Mouse (Mus musculus): Measurements from ENCODE around the gene Hoxc10. TPM values are rescaled to one million over a fixed set of nuclear protein-coding genes. Genes with fewer than 3 reads are reported as not detected.

Gene Hoxc10
- total RNA-seq, 2 experiments from 2014 or later, result not detected

DNA sequence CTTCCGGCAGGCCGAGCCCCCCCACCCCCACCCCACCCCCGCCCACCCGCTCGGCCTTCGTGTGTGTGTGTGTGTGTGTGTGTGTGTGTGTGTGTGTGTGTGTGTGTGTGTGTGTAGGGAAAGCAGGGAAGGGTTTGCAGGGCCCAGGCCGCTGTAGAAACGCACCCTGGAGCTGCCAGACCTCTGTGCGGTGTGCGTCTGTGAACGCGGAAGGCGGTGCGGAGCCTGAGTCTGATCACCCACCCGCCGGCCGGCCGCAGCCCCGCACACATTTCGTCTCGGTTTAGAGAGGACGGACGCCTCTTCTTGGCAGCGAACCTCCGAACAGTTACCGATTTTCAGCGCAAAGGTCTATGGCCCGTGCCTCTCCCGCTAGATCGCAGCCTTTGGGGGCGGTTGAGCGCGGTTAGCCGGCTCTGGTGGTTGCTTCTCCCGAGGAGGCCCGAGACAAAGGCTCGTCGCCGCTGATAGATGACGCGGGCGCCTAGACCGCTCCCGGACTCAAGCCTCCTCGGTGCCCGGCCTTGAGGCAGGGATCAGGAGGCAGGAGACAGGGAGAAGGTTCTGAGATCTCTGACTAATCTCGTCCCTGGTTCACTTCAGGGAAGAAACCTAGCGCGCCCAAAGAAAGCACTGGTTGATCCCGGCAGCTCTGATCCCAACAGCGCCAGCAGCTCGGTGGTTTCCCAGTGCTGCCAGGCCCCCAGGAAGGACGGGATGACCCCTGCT lies 23.7 kb upstream of the Hoxc10 start:
- no peak for DNase-seq (ENCODE audit: low spot score in 2 of 2)
- intact Hi-C loops (cut with DNase I), result no loop called here

DNA sequence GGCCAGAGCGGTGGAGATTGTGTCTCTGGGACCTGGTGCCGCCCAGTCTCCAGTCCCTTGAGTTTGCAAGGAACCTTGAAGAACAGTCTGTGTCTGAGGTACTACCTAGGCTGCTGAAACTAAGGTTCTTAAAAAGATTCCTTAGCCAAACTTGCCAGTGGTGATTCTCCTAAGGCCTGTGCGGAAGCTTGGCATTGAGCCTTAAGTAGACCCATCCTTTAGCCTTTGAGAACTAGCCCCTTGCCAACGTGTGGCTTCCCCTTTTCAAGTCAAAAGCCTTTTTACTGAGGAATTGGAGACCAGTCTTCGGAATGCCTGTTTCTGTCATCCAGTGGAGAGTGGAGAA lies 23.2 kb upstream of the Hoxc10 start:
- DNase-seq (ENCODE audit: low spot score in 2 of 2), result no peak
- intact Hi-C loops (cut with DNase I), result no loop called here

DNA sequence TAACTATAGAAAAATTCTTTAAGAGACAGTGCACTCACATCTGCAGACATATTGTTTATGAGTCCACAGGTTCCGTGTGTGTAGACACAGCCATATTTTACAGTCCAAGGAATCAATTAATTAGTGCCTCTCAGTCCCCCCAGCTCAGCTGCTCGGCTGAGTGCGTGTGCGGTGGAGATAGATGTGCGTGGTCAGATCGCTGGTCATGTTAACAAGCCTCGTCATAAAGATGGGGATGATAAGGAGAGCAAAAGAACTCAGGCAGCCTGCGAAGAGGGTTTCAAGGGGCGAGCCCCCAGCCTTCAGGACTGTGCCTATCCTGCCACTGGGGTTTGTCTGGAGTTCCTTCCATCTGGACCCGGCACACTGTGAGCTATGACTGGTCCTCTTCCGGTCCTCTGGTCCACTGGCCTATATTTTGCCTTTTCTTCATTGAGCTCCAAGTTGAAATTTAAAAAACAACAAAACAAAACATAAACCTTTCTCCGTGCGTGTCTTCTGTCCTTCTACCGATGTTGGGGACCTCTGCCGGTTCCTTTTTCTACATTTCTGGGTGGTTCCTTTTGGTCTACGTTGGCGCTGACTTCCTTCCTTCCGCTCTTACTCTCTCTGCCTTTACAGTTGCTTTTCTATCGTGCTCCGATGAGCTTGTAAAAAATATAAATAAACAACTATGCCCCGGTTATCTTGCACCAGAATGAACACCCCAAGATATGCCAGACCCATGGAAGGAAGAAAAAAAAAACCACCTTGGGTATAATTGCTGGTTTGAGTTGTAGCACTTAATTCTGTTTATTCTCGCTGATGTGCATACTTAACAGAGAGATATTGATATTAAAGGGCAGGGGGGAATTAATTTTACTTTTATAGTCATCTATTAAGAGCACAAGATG lies 21.2 kb upstream of the Hoxc10 start:
- intact Hi-C loops (cut with DNase I), result no loop called here
- no peak for DNase-seq (ENCODE audit: low spot score in 2 of 2)

DNA sequence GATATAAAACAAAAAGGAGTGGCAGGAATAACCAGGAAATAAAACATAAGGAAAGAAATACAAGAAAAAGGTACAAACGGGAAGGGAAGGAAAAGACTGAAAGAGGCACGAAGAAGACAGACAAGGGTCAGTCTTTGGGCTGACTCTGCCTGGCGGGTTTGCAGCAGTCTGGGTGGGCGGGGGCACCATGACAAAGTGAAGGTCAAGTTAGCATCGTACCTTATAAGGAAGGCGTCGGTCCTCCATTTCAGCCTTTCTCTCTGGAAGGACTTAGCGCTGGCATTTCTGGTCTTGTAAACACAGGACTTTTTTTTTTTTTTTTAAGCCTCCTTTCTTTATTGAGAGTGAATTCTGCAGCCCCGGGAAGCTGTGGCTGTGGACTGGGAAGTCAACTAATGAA lies 19.3 kb upstream of the Hoxc10 start:
- intact Hi-C loops (cut with DNase I), result no loop called here

DNA sequence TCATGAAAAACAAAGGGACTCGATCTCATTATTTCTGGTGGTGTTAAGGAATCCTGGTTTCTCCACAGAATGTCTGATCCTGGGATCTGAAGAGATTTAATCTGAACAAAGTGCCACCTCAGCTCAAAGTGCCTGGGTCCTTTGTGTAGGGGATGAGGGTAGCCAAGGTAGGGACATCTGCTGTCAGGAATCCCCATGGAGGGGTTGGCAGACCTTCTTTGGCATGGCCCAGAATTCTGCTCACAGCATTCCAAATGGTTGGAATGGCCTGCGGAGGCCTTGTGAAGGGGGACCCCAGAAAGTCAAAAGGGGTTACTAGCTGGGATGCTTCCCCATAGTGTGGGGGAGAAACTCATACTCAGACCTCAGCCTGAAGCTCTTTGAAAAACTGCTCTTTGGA lies 17.8 kb upstream of the Hoxc10 start:
- intact Hi-C loops (cut with DNase I), result no loop called here

More for the DNA sequence above, 19.3 kb upstream of the Hoxc10 start:
- no peak for DNase-seq (ENCODE audit: low spot score in 2 of 2)

DNA sequence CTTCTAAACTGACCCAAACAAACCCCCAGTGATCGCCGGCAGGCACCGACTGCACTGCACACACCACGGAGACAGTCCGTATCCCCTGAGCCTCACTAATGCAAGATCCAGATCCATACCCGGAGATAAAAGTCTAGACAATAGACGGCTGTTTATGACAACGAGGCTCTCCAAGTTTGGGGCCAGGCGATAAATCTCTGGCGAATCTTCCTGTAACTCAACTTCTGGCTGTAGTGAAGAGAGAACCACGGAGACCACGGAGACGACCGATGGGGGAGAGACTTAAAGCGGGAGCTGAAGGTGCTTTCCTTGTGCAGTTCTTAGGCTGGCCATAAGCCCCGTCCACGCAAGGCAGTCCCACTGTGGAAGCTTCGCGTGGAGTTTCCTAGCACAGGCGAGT lies 16.9 kb upstream of the Hoxc10 start:
- intact Hi-C loops (cut with DNase I), result no loop called here
- DNase-seq (ENCODE audit: low spot score in 2 of 2), result no peak

More for the DNA sequence above, 17.8 kb upstream of the Hoxc10 start:
- no peak for DNase-seq (ENCODE audit: low spot score in 2 of 2)

DNA sequence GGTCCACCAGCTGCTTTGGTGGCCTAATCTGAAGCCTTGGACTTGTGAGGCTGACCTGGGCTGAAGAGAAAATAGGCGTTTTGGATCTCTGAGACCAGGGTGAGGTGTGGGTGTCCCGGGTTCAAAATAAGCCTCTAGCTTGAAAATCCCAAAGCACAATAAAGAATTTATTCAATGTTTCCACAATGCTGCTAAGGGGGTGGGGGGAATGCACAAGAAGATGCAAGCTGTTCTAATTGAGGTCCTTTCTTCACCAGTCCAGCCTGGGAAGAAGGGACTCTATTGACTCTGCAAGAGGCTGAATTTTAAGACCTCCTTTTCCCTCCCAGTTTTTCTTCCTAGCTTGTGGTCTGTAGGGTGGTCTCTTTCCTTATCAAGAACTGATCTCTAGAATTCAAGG lies 15.7 kb upstream of the Hoxc10 start:
- no peak for DNase-seq (ENCODE audit: low spot score in 2 of 2)
- intact Hi-C loops (cut with DNase I), result no loop called here

DNA sequence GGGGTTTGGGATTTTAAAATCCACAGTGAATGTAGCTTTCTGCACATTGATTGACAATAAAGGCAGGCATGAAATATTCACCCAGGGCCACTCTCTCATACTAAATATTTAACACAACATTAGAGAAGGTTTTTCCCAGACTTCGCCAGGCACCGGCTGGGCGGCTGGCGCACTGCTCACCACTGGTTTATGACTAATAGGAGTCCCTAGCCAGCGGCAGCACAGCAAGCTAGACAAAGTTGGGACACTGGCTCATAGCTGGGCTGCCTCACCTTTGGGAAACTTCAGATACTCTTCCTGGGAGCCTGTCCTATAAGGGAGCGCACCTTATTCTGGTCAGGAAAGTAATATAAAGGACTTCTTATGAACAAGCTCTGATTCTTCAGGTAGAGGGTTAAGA lies 13.0 kb upstream of the Hoxc10 start:
- intact Hi-C loops (cut with DNase I), result no loop called here
- DNase-seq (ENCODE audit: low spot score in 2 of 2), result no peak

DNA sequence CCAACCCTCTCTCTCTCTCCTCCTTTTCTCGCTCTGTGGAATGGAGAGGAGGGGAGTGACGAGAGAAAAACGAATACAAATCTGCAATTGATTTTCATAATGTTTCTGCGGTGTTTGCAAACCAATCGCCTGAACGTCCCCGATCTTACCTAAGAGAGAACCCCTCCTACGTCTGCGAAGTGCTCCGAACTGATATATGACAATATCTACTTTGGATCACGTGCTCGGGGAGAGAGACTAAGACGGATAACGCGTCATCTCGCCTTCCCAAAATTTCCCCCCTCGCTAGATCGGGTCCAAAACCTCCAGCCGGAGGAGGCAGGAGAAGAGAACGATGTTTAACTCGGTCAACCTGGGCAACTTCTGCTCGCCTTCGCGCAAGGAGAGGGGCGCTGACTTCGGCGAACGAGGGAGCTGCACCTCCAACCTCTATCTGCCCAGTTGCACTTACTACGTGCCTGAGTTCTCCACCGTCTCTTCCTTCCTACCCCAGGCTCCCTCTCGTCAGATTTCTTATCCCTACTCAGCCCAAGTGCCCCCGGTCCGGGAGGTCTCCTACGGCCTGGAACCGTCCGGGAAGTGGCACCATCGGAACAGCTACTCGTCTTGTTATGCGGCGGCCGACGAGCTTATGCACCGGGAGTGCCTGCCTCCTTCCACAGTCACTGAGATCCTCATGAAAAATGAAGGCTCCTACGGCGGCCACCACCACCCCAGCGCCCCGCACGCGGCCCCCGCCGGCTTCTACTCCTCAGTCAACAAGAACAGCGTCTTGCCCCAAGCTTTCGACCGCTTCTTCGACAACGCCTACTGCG lies 12.2 kb upstream of the Hoxc10 start, which contains the start of gene Hoxc11:
Gene Hoxc11, plus strand, starts transcription at position 236 of the 815 bp plus-strand sequence.
- intact Hi-C loops (cut with DNase I), result no loop called here
- no peak for DNase-seq (ENCODE audit: low spot score in 2 of 2)

DNA sequence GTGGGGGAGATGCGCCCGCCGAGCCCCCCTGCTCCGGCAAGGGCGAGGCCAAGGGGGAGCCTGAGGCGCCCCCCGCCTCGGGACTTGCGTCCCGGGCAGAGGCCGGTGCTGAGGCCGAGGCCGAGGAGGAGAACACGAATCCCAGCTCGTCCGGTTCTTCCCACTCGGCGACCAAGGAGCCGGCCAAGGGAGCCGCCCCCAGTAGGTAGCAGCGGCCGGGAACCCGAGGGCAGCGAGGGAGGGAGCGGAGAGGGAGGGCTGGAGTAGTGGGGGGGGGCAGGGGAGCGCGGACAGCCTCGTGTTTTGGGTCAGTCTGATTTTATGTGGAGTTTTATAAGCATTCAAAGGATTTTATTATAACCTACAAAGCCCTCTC lies 11.6 kb upstream of the Hoxc10 start:
- intact Hi-C loops (cut with DNase I), result no loop called here
- DNase-seq (ENCODE audit: low spot score in 2 of 2), result no peak

DNA sequence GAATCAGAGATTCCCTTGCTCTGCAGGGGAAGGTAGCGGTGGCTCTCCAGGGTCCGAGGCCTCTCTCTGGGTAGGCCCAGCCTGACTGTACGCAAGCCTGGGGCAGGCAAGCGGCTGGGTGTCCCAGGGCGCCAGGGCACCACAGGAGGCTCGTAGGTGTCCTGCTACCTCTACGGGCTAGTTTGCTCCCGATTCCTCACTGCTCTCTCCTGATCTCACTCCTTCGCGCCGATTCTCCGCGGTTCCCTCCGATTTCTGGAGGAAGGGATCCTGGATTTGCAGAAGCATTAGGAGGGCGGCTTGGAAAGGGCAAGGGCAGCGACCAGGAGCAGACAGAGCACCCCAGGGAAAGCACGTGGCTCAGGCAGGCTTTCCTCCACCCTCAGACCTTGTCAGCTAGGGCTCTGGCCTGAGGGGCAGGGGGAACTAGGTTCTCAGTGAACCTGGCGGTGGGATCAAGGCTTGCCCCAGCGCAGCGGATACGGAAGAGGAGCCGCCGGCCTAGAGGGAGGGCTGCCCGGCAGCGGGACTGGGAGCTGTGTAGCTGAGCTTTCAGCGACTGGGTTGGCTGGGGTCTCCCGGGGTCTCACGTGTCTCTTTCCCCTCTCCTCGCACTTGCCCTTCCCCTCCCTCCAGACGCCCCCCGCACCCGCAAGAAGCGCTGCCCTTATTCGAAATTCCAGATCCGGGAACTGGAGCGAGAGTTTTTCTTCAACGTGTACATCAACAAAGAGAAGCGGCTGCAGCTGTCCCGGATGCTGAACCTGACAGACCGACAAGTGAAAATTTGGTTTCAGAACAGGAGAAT lies 10.6 kb upstream of the Hoxc10 start:
- DNase-seq (ENCODE audit: low spot score in 2 of 2), result no peak
- intact Hi-C loops (cut with DNase I), result no loop called here

DNA sequence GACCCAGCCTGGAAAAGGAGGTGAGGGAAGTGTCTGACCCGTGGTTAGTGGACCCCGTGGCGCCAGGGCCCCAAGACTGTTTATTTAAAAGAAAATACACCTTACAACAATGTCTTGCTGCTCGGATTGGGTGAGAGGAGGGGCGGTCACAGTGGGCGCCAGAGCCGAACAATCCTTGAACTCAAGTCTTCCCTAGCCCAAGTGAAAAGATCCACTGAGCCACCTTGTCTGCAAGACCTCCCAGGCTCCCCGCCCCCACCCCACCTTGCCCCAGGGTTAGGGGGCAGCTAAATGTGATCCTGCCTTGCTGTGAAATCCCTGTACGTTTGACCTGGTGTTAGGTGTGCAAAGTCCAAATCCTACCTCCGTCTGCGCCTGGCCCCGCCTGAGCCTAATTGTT lies 9.7 kb upstream of the Hoxc10 start:
- intact Hi-C loops (cut with DNase I), result no loop called here
- DNase-seq (ENCODE audit: low spot score in 2 of 2), result no peak

DNA sequence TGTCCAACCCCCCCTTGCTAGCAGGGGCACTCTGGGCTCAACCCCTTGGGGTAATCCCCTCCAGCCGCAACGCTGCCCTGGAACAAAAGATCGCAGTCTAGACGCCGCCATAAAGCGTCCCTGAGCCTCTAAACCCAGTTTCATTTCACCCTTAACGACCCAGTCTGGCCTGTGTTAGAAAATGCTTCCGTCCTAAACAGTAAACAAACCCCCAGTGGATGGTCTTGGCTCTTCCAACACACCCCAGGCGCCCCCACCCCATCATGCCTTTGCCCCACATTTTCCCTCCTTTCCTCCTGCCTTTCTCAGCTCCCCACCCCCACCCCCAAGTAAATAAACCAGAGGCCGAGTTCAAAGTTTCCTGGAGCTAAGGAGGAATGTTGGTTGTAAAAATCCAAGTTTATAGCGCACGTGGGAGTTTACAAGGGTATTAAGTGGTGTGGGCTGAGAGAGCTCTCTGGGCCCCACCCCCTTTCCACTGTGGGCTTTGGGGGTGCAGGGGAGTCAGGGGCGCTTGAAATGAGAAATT lies 6.9 kb upstream of the Hoxc10 start:
- intact Hi-C loops (cut with DNase I), result loop anchor here (10.0 kb wide), 1 partner anchor 265 kb away; no protein-coding TSS in a partner anchor
- no peak for DNase-seq (ENCODE audit: low spot score in 2 of 2)

DNA sequence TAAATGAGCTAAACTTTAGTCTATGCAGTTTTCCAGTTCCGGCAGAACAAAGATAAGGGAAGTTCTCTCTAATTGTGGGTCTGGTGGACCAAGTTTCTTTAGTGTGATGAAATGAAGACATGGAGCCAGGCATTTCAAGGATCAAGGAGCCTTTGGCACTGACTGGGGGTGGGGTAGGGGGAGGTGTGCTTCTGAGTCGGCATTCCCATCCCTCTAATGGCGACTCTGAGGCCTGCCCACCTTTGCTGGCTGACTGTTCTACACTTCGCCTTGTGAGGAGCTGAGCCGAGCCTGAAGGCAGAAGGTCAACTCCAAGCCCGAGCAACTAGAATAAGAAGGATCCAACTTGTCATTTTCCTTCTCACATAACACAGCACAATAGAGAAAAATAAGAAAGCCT lies 4.9 kb upstream of the Hoxc10 start:
- intact Hi-C loops (cut with DNase I), result loop anchor here (10.0 kb wide), 1 partner anchor 267 kb away; no protein-coding TSS in a partner anchor
- no peak for DNase-seq (ENCODE audit: low spot score in 2 of 2)

DNA sequence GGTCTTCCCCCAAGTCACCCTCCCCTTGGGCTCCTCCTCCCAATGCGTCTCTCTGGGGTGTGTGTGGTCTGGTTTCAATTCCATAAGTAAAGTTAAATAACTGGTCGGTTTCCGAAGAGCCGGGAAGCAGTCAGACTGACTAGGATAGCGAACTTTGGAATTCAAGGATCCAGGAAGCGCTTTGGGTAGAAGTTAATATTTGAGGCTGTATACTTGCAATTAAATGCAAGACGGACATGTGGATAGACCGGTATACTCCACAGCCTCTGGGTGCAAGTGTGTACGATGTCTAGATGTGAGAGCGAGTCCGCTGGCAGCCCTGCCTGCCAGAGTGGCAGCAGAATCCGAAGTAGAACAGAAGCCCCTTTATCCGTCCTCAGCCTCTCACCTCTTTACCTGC lies 4.1 kb upstream of the Hoxc10 start:
- intact Hi-C loops (cut with DNase I), result loop anchor here (10.0 kb wide), 1 partner anchor 268 kb away; no protein-coding TSS in a partner anchor
- no peak for DNase-seq (ENCODE audit: low spot score in 2 of 2)

DNA sequence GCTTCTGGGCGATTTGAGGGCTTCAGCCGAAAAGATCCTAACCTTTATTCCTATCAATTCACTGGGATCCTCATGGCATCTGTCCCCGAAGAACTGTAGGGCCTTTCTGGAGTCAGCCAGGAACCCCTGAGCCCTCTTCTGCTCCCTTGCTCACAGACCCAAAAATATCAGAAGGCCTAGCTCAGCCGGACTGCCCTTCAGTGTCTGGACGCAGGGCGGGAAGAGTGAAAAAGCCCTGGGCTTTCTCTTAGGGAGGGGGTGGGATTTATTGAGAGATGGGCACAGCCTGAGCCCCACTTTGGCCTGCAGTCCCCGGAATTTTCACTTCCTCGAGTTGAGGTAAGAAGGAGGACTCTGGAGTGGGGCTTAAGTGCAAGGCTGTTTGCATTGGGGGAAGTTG lies 3.3 kb upstream of the Hoxc10 start:
- no peak for DNase-seq (ENCODE audit: low spot score in 2 of 2)
- intact Hi-C loops (cut with DNase I), result loop anchor here (10.0 kb wide), 1 partner anchor 268 kb away; no protein-coding TSS in a partner anchor

DNA sequence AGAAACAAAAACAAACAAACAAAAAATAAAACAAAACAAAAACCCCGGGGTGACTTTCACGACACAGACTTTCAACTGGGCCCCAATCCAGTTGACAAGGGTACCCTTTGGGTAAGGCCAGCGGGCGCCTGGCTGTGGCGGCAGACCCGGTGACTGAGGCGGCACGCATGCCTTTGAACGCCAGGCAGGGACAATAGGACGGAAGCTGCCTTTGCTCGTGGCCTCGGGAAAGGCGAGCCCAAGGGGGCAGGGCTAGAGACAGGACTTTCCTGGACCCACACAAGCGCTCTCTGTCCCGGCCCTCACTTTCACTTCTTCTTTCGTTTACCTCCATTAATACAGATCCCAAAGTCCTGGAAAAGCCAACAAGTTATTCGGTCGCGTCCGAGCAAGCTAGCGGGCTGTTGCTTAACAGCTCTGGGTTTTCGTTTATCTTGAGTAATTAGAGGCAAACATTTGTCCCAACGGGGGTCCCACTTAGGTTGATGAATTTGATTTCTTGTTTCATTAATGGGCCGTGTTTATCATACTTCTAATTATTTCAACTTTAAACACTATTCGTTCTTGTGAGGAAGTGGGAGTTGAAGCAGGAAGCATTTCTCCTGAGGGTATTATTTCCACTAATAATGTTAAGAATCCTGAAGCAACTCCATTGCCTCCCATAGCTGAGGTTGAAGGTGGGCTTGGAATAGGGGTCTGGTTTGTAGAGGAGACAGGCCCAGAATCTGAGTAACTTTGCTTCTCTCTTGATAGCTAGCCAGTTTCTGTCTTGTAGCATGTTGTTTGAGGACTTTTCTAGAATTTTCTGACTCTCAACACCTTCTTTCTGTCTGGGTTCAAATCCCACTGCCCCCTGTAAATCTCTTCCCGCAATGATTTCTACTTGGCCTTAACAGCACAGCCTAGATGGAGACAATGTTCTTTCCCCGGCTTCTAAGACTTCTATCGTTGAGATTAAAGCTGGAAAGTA lies 2.6 kb upstream of the Hoxc10 start:
- intact Hi-C loops (cut with DNase I), result loop anchor here (10.0 kb wide), 1 partner anchor 269 kb away; no protein-coding TSS in a partner anchor
- no peak for DNase-seq (ENCODE audit: low spot score in 2 of 2)
